26 mouse cellular contexts compared by ENCODE assay signal in the genomic region with DNA sequence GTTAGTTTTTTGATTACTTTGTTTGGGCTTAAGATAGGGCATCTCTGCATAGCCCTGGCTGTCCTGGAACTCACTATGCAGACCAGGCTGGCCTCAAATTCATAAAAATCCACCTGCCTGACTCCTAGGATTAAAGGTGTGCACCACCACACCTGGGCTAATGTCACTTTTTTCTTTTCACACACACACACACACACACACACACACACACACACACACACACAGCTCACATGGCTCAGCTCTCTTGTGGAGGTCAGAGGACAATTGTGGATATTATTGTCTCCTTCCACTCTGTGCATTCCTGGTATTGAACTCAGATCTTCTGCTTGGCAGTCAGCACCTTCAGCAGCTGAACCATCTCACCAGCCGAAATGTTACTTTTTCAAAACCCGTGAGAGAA.
DNase-seq lines count a peak whose midpoint lies in the region; ATAC-seq and TF ChIP-seq lines count a peak whose summit lies in the region.
"Had no signal": no experiment of that assay in that cellular context is flagged by ENCODE, and none has a peak within 500 bp of the region (broad histone marks: within the 10 kb centered on the region; RNA-seq: fewer than 3 reads in every experiment).

No protein-coding gene starts in this region.

- TF ChIP-seq CTCF in thymus, adult 2 months (IDR thresholded peaks at IDR 0.05; ENCODE audit: borderline replicate concordance, control insufficient read depth, extremely low read depth, insufficient read depth, low read length, poor library complexity) = no peak
- TF ChIP-seq CTCF in intestine, postnatal 0 days (IDR thresholded peaks at IDR 0.05; ENCODE audit: low read depth) = no peak
- TF ChIP-seq CTCF in forebrain, postnatal 0 days (IDR thresholded peaks at IDR 0.05; ENCODE audit: low read depth) = no peak

- DNase-seq in heart, postnatal 10 days = no peak
- no peak for DNase-seq in thymus, adult 2 months
- DNase-seq in thymus, postnatal 10 days (ENCODE audit: low spot score in 2 of 2) = no peak
- DNase-seq in hindbrain, embryonic 10.5 days (ENCODE audit: low spot score) = no peak
- DNase-seq in forebrain, postnatal 0 days = no peak
- DNase-seq in retina, embryonic 14.5 days (ENCODE audit: low spot score) = no peak
- DNase-seq: adrenal gland, postnatal 14 days; B cell, adult 2 months; cerebellum, adult 2 months; cerebellum, postnatal 25 days; gastrocnemius, postnatal 10 days; heart, postnatal 14 days; kidney, postnatal 25 days; layer of hippocampus, postnatal 36 days; liver, embryonic 13.5 days; lung, adult 2 months; right cerebral cortex, postnatal 14 days; spleen, adult 18-20 months; thymus, postnatal 4 days had no signal

- no peaks in the 10 kb centered on the region for H3K9me3 ChIP-seq in heart, embryonic 16.5 days (replicated peaks; ENCODE audit: control insufficient read depth, low read length)
- no peaks in the 10 kb centered on the region for H3K9me3 ChIP-seq in intestine, postnatal 0 days (ENCODE audit: control insufficient read depth)
- H3K9me3 ChIP-seq in hindbrain, embryonic 10.5 days = no peaks in the 10 kb centered on the region
- no peaks in the 10 kb centered on the region for H3K9me3 ChIP-seq in forebrain, postnatal 0 days (ENCODE audit: low read length)
- H3K9me3 ChIP-seq: embryonic facial prominence, embryonic 12.5 days; liver, embryonic 13.5 days; midbrain, embryonic 15.5 days had no signal

- H3K4me1 ChIP-seq in heart, embryonic 16.5 days (ENCODE audit: control insufficient read depth, insufficient read depth, low read length) = peaks cover 26% of the 10 kb centered on the region
- H3K4me1 ChIP-seq in thymus, adult 2 months (replicated peaks; ENCODE audit: control insufficient read depth, insufficient read depth, low read length) = peaks cover 45% of the 10 kb centered on the region
- no peaks in the 10 kb centered on the region for H3K4me1 ChIP-seq in intestine, postnatal 0 days (replicated peaks; ENCODE audit: control insufficient read depth, insufficient read depth, low read length)
- peaks cover 35% of the 10 kb centered on the region for H3K4me1 ChIP-seq in hindbrain, embryonic 10.5 days (replicated peaks)
- peaks cover 5% of the 10 kb centered on the region; the same call in 1 of the 2 replicates for H3K4me1 ChIP-seq in forebrain, postnatal 0 days (ENCODE audit: insufficient read depth)

- peak overlapping the region; percentile 63 for H3K27ac ChIP-seq in heart, embryonic 16.5 days (ENCODE audit: low read length)
- peak overlapping the region; percentile 88 for H3K27ac ChIP-seq in thymus, adult 2 months (ENCODE audit: control insufficient read depth, insufficient read depth, low read length)
- H3K27ac ChIP-seq in intestine, postnatal 0 days (ENCODE audit: low read depth, low read length) = peak overlapping the region; percentile 17; the same call in 1 of the 2 replicates
- H3K27ac ChIP-seq in hindbrain, embryonic 10.5 days = no peak overlapping the region
- no peak overlapping the region for H3K27ac ChIP-seq in forebrain, postnatal 0 days (ENCODE audit: low read depth, low read length)
- H3K27ac ChIP-seq: embryonic facial prominence, embryonic 12.5 days; hindbrain, embryonic 14.5 days; layer of hippocampus, adult 2 months; liver, embryonic 13.5 days; midbrain, embryonic 15.5 days had no signal

- intact Hi-C loops in heart, postnatal 10 days (cut with DNase I) = no loop called here

- no peaks in the 10 kb centered on the region for H3K27me3 ChIP-seq in heart, embryonic 16.5 days (ENCODE audit: control insufficient read depth, insufficient read depth, low read length)
- H3K27me3 ChIP-seq in thymus, adult 2 months (ENCODE audit: control insufficient read depth, insufficient read depth, low read length) = no peaks in the 10 kb centered on the region
- H3K27me3 ChIP-seq in intestine, postnatal 0 days (replicated peaks; ENCODE audit: control insufficient read depth, insufficient read depth, low read length) = no peaks in the 10 kb centered on the region
- peaks cover 71% of the 10 kb centered on the region for H3K27me3 ChIP-seq in hindbrain, embryonic 10.5 days (ENCODE audit: insufficient read depth, poor library complexity, severe bottlenecking)
- H3K27me3 ChIP-seq in forebrain, postnatal 0 days (ENCODE audit: insufficient read depth, low read length) = no peaks in the 10 kb centered on the region
- H3K27me3 ChIP-seq: CH12.LX had no signal

- no peak for ATAC-seq in heart, embryonic 16.5 days (replicated peaks; ENCODE audit: extremely low read depth, insufficient read depth, low FRiP score)
- ATAC-seq in intestine, postnatal 0 days = no peak
- ATAC-seq in forebrain, postnatal 0 days = no peak

- no peaks in the 10 kb centered on the region for H3K36me3 ChIP-seq in heart, embryonic 16.5 days (ENCODE audit: control insufficient read depth, insufficient read depth)
- H3K36me3 ChIP-seq in thymus, adult 2 months (ENCODE audit: control insufficient read depth, insufficient read depth, low read length) = no peaks in the 10 kb centered on the region
- H3K36me3 ChIP-seq in intestine, postnatal 0 days (ENCODE audit: control insufficient read depth, insufficient read depth) = no peaks in the 10 kb centered on the region
- no peaks in the 10 kb centered on the region for H3K36me3 ChIP-seq in hindbrain, embryonic 10.5 days
- no peaks in the 10 kb centered on the region for H3K36me3 ChIP-seq in forebrain, postnatal 0 days (ENCODE audit: insufficient read depth)
- H3K36me3 ChIP-seq: embryonic facial prominence, embryonic 12.5 days; liver, embryonic 13.5 days; midbrain, embryonic 15.5 days had no signal

- WGBS in heart, embryonic 16.5 days = 83% methylated on average over 2 of the region's 2 CpGs
- 52% methylated on average over 2 of the region's 2 CpGs for WGBS in thymus, adult 2 months
- 58% methylated on average over 2 of the region's 2 CpGs for WGBS in intestine, postnatal 0 days
- WGBS in hindbrain, embryonic 10.5 days = 74% methylated on average over 2 of the region's 2 CpGs
- WGBS in forebrain, postnatal 0 days = 69% methylated on average over 2 of the region's 2 CpGs

- no peak for TF ChIP-seq POLR2A in thymus, adult 2 months (IDR thresholded peaks at IDR 0.05; ENCODE audit: control insufficient read depth, extremely low read depth, insufficient read depth, low read length, poor library complexity)

- H3K4me2 ChIP-seq in heart, embryonic 16.5 days (ENCODE audit: low read depth, low read length) = no peak overlapping the region
- H3K4me2 ChIP-seq in intestine, postnatal 0 days (replicated peaks; ENCODE audit: low read depth) = no peak overlapping the region
- H3K4me2 ChIP-seq in forebrain, postnatal 0 days (ENCODE audit: low read depth) = no peak overlapping the region

- H3K4me3 ChIP-seq in heart, embryonic 16.5 days (ENCODE audit: low read length) = no peak overlapping the region
- no peak overlapping the region for H3K4me3 ChIP-seq in thymus, adult 2 months (ENCODE audit: control insufficient read depth, insufficient read depth, low read length)
- H3K4me3 ChIP-seq in intestine, postnatal 0 days (ENCODE audit: low read depth, low read length) = no peak overlapping the region
- no peak overlapping the region for H3K4me3 ChIP-seq in hindbrain, embryonic 10.5 days
- H3K4me3 ChIP-seq in forebrain, postnatal 0 days (ENCODE audit: low read depth, low read length) = no peak overlapping the region
- H3K4me3 ChIP-seq: layer of hippocampus, adult 2 months had no signal

- 0 out of 2 replicates have a peak overlapping the region, but pooled peaks have one; percentile 23 for H3K9ac ChIP-seq in heart, embryonic 16.5 days (ENCODE audit: low read length)
- H3K9ac ChIP-seq in intestine, postnatal 0 days (ENCODE audit: low read depth, low read length) = no peak overlapping the region
- no peak overlapping the region for H3K9ac ChIP-seq in forebrain, postnatal 0 days
- H3K9ac ChIP-seq: hindbrain, embryonic 14.5 days; liver, embryonic 13.5 days; midbrain, embryonic 15.5 days had no signal

Comparison
In these comparisons a context has a peak if more than half of its experiments do, and no peak if none do; other contexts are left out.
1. H3K27ac ChIP-seq: peak in heart, embryonic 16.5 days (single experiment), thymus, adult 2 months (single experiment) and intestine, postnatal 0 days (single experiment); none in hindbrain, embryonic 10.5 days (single experiment) and forebrain, postnatal 0 days (single experiment).